Mouse (Mus musculus) right cerebral cortex, postnatal 14 days (tissue): ENCODE results near the gene Sall4.
"Not testable (repeated sequence)": the region's sequence is repeated elsewhere in the genome, so short reads cannot be mapped to it uniquely, and the experiment has no call there.

Experiments used
- DNase-seq: peaks from one replicate; pipeline ENCODE4 v3.0.0; 2022

Sall4 gene

GRCm38 (mm10) chr2:168767582-168767981 is at the start of gene Sall4:
TSS of gene Sall4 (minus strand) at chr2:168767943.
- no peak for DNase-seq

- DNase-seq = no peak
These were observed 45.5 kb upstream of the Sall4 start for GRCm38 (mm10) chr2:168813243-168813642.

- no peak for DNase-seq
These were observed 42.2 kb upstream of the Sall4 start for GRCm38 (mm10) chr2:168809895-168810294.

- DNase-seq = no peak
These were observed 39.9 kb upstream of the Sall4 start for GRCm38 (mm10) chr2:168807681-168808080.

DNA sequence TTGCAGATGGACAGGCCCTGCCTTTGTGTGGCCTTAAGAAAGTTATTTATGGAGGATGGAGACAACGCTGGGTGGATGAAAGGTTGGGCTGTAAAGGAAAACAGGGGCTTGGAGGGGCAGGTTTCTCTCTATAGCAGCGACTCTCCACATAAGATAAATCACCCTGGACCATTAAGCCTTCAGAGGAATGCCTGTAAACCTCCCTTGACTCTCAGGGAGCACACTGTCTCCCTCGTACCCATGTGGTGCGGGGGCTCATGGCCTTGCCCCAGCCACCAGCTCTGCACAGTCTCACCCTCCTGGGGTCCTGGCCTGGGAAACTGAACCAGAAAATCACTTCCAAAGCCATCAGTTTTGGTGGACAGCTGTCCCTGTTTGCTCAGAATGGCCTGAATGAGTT is 36.1 kb upstream of the Sall4 start:
- no peak for DNase-seq

DNA sequence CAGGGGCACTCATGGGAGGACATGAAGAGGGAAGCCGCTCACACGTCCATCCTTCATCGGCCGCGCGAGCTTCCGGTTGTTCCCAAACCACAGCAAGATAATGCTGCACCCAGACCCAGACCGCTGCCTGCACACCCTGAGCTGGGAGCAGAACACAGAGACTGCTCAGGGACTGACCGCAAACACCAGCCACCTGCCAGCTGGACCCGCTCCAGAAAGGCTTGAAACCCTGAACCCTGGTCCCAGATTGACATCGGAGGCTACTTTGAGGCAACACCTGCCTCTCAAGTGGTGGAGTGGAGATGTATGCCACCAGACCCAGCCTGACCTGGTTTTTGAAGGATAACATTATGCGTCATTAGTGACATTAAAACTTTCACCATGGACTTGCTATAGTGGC is 31.6 kb upstream of the Sall4 start:
- DNase-seq = no peak

DNA sequence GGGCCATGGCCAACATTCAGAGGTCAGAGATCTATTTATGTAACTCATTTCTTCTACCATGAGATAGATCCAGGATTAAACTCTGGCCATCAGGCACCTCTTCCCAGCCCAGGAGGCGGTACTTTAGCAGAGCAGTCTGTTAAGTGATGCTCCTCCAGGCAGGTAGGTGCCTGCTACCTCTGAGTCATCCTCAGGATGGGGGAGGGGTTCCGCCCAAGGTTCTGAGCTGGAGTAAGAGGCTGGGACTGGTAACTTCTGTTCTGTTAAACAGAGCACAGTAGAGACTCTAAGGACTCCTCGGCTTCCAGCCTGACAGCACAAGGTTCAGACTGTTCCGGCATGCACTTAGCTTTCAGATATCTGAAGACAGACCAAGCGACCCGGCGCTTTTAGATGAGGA is 31.2 kb upstream of the Sall4 start:
- no peak for DNase-seq

GRCm38 (mm10) chr2:168791115-168791802 is 23.5 kb upstream of the Sall4 start:
- no peak for DNase-seq

GRCm38 (mm10) chr2:168786174-168786573 is 18.4 kb upstream of the Sall4 start:
- DNase-seq = no peak

- no peak for DNase-seq
These were observed 12.9 kb upstream of the Sall4 start for GRCm38 (mm10) chr2:168780596-168780995.

DNA sequence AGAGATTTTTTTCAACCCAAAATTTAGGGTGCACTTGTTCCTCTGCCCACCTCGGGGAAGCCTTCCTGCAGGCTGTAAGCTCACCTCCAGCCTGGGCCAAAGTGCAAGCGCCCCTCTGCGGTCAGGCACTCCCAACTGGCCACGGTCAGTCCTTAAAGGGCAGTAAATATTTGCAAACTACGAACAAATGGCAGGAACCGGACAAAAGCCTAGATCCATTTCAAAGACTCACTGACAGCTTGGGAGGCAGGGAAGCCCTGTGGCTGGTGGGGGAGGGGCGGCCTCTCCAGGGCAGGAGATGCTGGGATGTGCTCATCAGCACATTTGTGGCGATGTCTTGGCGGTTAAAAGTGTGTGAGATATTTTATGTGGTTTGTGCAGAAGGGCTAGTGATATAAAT is 12.3 kb upstream of the Sall4 start:
- DNase-seq = peak; percentile 38

DNA sequence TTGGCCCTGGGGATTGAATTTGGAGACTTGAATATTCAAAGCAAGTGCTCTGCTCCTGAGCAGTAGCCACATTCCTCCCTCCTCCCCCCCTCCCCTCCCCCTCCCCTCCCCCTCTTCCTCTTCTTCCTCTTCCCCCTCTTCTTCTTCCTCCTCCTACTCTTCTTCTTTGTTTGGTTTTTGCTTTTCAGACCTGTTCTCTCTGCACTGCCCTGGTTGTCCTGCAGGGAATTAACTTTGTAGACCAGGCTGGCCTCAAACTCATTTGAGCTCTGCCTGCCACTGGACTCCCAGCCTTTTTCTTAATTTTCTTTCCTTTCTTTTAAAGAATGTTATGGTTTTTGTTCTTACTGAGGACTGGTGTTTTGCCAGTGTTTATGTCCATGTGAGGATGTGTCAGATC is 9.7 kb upstream of the Sall4 start:
- no peak for DNase-seq

GRCm38 (mm10) chr2:168776238-168776637 is 8.5 kb upstream of the Sall4 start:
- DNase-seq = no peak

GRCm38 (mm10) chr2:168769259-168769658 is 1.5 kb upstream of the Sall4 start:
- no peak for DNase-seq

DNA sequence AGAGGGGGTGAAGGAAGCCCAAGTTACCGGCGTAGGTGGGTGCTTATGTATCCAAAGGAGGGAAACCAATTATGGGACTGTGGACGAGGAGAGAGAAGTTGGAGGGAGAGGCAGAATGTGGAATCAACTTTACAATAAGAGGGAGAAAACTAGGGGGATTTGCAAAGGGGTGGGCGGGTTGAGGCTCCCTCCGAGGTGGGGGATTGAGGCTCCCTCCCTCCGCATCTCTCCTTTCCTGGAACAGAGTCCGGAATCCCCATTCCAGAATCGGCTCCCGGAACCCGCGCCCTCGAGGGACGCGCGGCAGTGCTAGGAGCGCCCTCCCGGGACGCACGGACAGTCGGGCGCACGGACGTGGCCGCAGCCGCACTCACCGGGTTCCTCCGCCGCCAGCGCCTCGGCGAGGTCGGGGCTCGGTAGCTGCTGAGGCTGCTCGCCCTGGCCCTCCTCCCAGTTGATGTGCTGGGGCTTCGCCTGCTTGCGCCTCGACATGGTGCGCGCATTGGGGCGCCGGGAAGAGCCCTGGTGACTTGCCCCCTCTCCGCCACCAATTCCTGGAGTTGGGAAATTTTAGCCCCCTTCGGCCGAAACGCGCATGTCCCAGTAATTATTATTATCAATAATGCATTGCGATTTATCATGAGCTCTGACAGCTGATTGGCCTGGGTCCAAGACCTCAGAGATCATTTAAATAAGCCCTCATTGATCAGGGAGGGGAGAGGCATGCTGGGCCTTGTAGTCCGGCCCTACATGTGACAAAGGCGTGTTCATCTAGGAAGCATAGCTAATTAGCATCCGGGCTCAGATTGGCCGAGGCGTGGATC is 993 bp downstream of the Sall4 start:
- DNase-seq = no peak

- no peak for DNase-seq
These were observed 1.8 kb downstream of the Sall4 start for GRCm38 (mm10) chr2:168765696-168766537.

- peak; percentile 42 for DNase-seq
These were observed 2.6 kb downstream of the Sall4 start for GRCm38 (mm10) chr2:168765065-168765681.

GRCm38 (mm10) chr2:168764460-168764867 is 3.3 kb downstream of the Sall4 start:
- no peak for DNase-seq

DNA sequence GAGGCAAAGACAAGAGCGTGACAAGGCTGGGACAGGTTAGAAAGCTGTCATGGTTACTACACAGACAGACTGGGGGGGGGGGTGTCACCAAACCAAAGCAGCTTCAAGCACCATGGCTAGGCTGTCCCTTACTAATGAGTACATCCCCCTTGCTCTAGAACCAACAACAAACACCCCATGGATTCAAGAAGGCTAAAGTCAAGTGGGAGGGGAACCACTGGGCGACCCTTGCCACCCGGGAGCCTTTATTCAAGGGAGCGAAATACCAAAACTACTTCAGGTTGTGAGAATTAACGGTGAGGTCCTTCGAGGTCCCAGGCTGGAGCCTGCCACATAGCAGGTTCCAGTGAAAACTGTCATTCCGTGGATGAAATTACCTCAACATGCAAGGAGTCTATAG is 4.0 kb downstream of the Sall4 start:
- DNase-seq = no peak

GRCm38 (mm10) chr2:168762411-168762815 is 5.3 kb downstream of the Sall4 start:
- no peak for DNase-seq

- DNase-seq = no peak
These were observed 5.8 kb downstream of the Sall4 start for GRCm38 (mm10) chr2:168761954-168762353.

GRCm38 (mm10) chr2:168761141-168761540 is 6.6 kb downstream of the Sall4 start:
- no peak for DNase-seq

- not testable (repeated sequence) for DNase-seq
These were observed 23.3 kb downstream of the Sall4 start for GRCm38 (mm10) chr2:168744406-168744805.
